Mouse (Mus musculus): ENCODE results near the gene Ppp6r2. TPM values are rescaled to one million over a fixed set of nuclear protein-coding genes. Genes with fewer than 3 reads are reported as not detected.
A peak's percentile ranks its signal among the peaks of the same experiment; 100 is the strongest.

Gene Ppp6r2
- 31.8 and 36.3 TPM in 2 replicates for polyA plus RNA-seq (2015; fragmentation: Nextera tagmentation; extraction: Ambion mirVana)

DNA sequence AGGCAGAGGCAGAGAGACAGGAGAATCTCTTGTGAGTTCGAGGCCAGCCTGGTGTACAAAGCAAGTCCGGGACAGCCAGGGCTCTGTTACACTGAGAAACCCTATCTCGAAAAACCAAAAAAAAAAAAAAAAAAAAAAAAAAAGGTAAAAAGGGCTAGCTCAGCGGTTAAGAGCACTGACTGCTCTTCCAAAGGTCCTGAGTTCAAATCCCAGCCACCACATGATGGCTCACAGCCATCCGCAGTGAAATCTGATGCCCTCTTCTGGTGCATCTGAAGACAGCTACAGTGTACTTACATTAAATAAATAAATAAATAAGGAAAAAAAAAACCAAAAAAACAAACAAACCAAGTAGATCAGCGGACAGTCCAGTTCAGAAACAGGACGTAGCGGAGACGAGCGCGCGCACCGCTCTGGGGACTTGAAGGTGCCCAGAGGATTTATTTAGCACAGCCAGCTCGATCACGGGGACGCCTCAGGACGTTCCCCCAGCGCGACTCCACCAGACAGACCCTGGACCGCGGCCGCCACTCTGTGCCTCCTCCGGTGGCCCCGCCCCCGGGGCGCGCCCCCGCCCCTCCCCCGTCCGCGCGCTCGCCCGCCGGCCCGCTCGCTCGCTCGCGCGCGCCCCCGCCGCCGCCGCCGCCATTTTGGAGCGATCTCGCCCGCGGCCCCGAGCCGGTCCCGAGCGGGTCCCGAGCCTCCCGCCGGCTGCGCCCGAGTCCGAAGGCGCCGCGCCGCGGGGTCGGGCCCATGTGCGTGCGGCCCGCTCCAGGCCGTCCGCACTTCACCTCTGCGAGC lies at the start of gene Ppp6r2:
Gene Ppp6r2 (plus strand): TSS at position 639 of the 801 bp plus-strand sequence.
- WGBS: 3% methylated on average over 46 of the region's 73 CpGs
- no peaks in the 10 kb centered on the region for H3K9me3 ChIP-seq
- H3K4me3 ChIP-seq: peak within 1 kb of the TSS; percentile 93
- peaks cover 8% of the 10 kb centered on the region for H3K36me3 ChIP-seq
- H3K4me2 ChIP-seq (replicated peaks): peak within 1 kb of the TSS; percentile 91
- H3K4me1 ChIP-seq: peaks cover 19% of the 10 kb centered on the region
- no peaks in the 10 kb centered on the region for H3K27me3 ChIP-seq
- H3K9ac ChIP-seq: peak within 1 kb of the TSS; percentile 95
- peak within 1 kb of the TSS; percentile 78; the same call in 1 of the 2 replicates for H3K27ac ChIP-seq
- peak; percentile 78 for ATAC-seq (ENCODE audit: low FRiP score, low read depth)

DNA sequence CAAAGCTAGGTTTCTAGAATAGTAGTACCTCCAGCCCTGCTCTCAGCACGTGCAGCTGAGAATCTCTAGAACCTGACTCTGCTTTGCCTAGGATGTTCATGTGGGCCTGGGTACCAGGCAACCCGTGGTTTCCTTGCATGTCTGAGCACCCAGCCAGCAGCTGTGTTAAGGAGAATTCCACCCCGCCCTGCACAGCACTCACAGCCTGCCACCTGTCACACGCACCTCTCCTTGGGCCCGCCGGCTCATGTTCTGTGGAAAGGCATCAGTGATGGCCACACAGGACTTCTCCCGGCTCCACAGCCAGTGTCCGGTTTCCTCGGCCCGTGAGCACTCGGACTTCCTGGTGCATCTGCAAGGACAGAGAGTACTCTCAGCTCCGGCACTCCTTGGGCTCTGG lies 45.9 kb upstream of the Ppp6r2 start:
- Histone ChIP-seq H3K36me3 (peaks cover 84% of the 10 kb centered on the region), H3K27me3 (no peaks in the 10 kb centered on the region), H3K9me3 (no peaks in the 10 kb centered on the region), H3K4me3 (no peak overlapping the region), H3K27ac (no peak overlapping the region), H3K4me1 (peaks cover 25% of the 10 kb centered on the region), H3K9ac (no peak overlapping the region), H3K4me2 (replicated peaks) (no peak overlapping the region)
- 87% methylated on average over 12 of the region's 12 CpGs for WGBS
- no peak for ATAC-seq (ENCODE audit: low FRiP score, low read depth)

DNA sequence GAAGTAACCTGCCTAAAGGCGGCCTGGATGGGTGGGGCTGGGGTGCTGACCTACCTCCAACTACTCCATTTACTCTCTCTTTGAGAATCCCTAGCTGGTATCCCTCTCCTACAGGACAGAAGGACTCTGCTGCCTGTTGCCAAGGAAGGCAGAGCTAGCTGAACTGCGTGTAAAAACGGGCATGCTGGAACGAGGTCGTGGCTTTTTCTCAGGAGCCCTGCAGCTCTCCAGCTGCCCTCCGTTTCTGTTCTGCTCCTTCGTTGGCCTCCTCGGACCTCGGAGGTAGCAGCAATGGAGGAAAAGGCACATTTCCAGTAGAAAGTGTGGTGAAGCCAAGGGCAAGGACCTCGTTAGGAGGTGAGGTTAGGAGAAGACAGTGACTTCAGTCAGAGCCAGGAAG lies 42.4 kb upstream of the Ppp6r2 start:
- peaks cover 49% of the 10 kb centered on the region for H3K36me3 ChIP-seq
- H3K27me3 ChIP-seq: no peaks in the 10 kb centered on the region
- peak overlapping the region; percentile 81 for H3K27ac ChIP-seq
- peak overlapping the region; percentile 51 for H3K4me2 ChIP-seq (replicated peaks)
- H3K9me3 ChIP-seq: no peaks in the 10 kb centered on the region
- peaks cover 56% of the 10 kb centered on the region for H3K4me1 ChIP-seq
- peak overlapping the region; percentile 48 for H3K9ac ChIP-seq
- H3K4me3 ChIP-seq: peak overlapping the region; percentile 23
- ATAC-seq (ENCODE audit: low FRiP score, low read depth): no peak
- 50% methylated on average over 10 of the region's 10 CpGs for WGBS

DNA sequence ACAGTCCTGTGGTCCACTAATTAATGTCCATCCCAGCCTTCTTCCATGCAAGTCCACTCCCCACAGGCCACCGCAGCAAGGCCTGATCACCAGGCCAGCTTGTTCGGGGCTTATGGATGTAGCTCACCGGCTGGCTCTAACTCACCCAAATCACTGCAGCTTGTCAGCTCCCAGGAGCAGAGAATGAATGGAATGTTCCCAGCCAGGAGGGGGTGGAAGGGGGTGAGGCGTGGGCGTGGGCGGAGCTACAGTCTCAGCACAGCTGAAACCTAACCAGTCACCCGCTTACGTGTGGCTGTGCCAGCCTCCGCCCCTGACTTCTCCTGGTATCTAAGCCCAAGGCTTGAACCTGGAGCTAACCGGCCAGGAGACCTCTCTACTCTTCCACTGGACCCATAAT lies 41.9 kb upstream of the Ppp6r2 start:
- peak overlapping the region; percentile 23 for H3K4me3 ChIP-seq
- peak overlapping the region; percentile 48; the same call in 1 of the 2 replicates for H3K9ac ChIP-seq
- peaks cover 44% of the 10 kb centered on the region for H3K36me3 ChIP-seq
- no peaks in the 10 kb centered on the region for H3K27me3 ChIP-seq
- H3K4me1 ChIP-seq: peaks cover 62% of the 10 kb centered on the region
- H3K4me2 ChIP-seq (replicated peaks): peak overlapping the region; percentile 51
- H3K27ac ChIP-seq: peak overlapping the region; percentile 81
- no peaks in the 10 kb centered on the region for H3K9me3 ChIP-seq
- ATAC-seq (ENCODE audit: low FRiP score, low read depth): peak; percentile 86
- 4% methylated on average over 10 of the region's 10 CpGs for WGBS

DNA sequence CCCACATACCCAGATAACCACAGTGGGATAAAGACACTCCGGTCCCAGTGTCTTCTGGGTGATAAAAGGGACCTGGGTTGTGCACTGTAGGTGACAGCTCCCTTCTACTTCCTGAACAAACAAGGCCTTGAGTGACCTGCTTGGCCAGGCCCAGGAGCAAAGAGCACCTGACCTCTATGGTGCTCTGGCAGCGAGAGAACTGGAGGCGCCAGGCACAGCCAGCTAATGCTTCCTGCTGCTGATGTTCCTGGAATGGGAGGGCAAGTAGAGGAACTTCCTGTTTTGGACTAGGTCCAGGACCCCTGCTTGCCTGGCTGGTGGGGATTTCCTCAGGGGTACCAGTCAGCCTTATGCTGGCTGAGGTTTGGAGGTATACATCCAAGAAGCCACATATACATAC lies 41.3 kb upstream of the Ppp6r2 start:
- H3K4me1 ChIP-seq: peaks cover 68% of the 10 kb centered on the region
- no peak overlapping the region for H3K9ac ChIP-seq
- H3K36me3 ChIP-seq: peaks cover 38% of the 10 kb centered on the region
- H3K27me3 ChIP-seq: no peaks in the 10 kb centered on the region
- peak overlapping the region; percentile 51 for H3K4me2 ChIP-seq (replicated peaks)
- H3K4me3 ChIP-seq: no peak overlapping the region
- ATAC-seq (ENCODE audit: low FRiP score, low read depth): no peak
- no peaks in the 10 kb centered on the region for H3K9me3 ChIP-seq
- WGBS: 58% methylated on average over 3 of the region's 3 CpGs
- H3K27ac ChIP-seq: peak overlapping the region; percentile 81

DNA sequence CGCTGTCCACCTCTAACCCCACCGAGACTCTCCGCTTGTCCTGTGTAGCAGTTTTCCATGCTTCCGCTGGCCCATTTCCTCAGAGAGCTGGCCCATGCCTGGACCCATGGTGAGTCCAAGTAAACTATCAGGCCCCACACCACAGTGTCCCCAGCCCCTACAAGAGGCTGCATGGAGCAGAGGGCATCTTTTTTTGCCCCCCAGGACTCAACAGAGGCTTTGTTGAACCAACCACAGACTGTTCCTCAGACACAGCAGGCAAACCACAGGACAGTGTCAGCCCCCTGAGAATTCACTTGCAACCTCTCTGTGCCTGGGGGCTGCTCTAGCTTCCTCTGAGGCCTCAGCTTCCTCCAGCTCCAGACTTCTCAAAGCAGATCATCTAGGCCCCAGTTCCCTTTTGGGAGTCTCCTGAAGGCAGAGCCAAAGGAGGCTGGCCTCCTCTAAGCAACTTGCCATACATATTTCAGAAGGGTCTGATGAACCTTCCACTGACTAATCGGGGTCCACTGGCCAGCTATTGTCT lies 39.8 kb upstream of the Ppp6r2 start:
- 95% methylated on average over 5 of the region's 5 CpGs for WGBS
- Histone ChIP-seq H3K4me2 (replicated peaks) (no peak overlapping the region), H3K4me1 (peaks cover 83% of the 10 kb centered on the region), H3K36me3 (peaks cover 23% of the 10 kb centered on the region), H3K9ac (no peak overlapping the region), H3K27me3 (no peaks in the 10 kb centered on the region), H3K4me3 (no peak overlapping the region), H3K9me3 (no peaks in the 10 kb centered on the region), H3K27ac (no peak overlapping the region)
- ATAC-seq (ENCODE audit: low FRiP score, low read depth): no peak

DNA sequence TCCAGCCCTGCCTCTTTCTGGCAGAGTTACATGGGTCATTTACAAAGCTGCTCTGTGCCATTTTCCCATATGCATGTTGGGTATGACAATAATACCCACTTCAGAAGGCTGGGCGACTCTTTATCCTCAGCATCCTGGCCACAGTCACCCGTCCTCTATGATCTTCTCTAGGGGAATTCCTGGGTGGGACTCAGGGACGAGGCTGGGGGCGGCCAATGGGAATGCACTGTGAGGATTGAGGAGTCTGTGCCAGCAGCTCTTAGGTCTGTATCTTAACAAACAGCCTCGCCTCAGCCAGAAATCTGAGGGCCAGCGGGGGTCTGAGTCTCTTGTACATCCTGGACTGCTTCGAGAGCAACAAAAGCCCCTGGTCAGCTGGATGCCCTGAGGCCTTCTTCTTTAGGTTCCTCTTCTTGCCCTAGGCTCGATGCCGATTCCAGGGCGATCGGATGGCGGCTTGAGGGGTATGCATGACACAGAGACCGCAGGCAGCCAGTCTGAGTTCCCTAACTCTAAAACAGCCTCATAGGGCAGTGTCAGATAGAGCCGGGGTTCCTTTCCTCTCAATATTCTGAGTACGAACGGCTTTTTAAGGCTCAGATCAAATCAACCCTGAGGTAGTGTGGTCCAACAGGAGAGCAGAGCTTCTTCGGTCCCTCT lies 38.9 kb upstream of the Ppp6r2 start:
- 46% methylated on average over 17 of the region's 17 CpGs for WGBS
- Histone ChIP-seq H3K9ac (peak overlapping the region; percentile 82), H3K27ac (peak overlapping the region; percentile 70; the same call in 1 of the 2 replicates), H3K4me2 (replicated peaks) (peak overlapping the region; percentile 100), H3K9me3 (no peaks in the 10 kb centered on the region), H3K36me3 (peaks cover 15% of the 10 kb centered on the region), H3K27me3 (no peaks in the 10 kb centered on the region), H3K4me1 (peaks cover 91% of the 10 kb centered on the region), H3K4me3 (peak overlapping the region; percentile 60)
- ATAC-seq (ENCODE audit: low FRiP score, low read depth): no peak

DNA sequence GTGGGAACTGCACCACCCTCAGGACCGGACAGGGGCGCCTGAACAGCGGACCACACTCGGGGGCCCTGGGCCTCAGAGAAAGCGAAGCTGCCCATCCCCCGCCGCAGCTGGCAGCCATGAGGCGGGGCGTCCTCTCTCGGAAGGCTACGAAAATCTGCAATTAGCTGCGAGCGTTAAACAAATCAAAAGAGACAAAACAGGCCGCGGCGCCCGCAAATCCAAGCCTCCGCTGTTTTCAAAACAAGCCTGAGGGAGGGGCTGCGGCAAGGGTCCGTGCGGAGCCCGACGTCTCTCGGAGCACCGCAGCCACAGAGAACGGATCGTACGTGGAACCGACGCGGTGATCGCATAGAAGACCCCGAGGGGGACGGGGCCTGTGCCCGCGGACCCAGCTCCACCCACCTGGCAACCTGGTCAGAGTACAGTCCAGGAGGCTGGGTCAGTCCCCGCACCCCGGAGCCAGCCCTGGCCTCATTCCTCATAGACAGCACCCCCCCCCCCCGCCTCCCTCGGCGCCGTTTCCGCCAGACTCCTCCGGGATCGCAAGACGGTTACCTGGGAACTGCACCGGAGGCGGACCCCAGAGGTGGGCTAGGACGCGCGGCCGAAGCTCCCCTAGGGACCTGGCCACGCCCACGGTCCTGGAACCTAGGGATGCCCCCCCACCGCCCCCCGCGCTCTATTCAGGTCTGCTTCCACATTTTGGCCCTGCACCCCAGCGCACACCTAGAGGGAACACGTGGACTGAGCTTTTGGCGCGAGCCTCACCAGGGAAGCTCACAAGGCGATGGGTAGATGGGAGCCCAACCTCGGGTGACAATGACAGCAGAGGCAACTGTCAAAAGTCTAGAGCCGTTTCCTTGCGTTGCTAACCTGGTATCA lies 38.1 kb upstream of the Ppp6r2 start:
- no peaks in the 10 kb centered on the region for H3K9me3 ChIP-seq
- no peaks in the 10 kb centered on the region for H3K27me3 ChIP-seq
- H3K27ac ChIP-seq: peak overlapping the region; percentile 70; the same call in 1 of the 2 replicates
- H3K36me3 ChIP-seq: peaks cover 6% of the 10 kb centered on the region; the same call in 1 of the 2 replicates
- no peak; the same call in 1 of the 2 replicates for ATAC-seq (ENCODE audit: low FRiP score, low read depth)
- peak overlapping the region; percentile 100 for H3K4me2 ChIP-seq (replicated peaks)
- H3K4me1 ChIP-seq: peaks cover 98% of the 10 kb centered on the region
- H3K4me3 ChIP-seq: peak overlapping the region; percentile 60
- H3K9ac ChIP-seq: peak overlapping the region; percentile 82
- WGBS: under 1% methylated on average over 62 of the region's 65 CpGs

DNA sequence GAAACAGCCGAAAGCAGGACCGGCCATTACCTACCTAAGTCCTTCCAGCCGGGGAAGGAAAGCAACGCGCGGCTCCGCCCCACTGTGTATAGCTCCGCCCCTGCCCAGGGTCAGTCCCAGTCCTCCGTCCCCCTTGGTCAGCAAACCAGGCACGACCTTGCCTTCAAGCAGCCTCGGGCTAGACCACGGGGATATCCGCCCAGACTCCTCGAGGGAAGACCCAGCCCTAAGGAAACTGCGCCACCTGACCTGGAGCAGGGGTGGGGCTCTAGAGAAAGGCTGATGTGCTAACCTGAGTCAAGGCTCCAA lies 37.5 kb upstream of the Ppp6r2 start:
- peaks cover 98% of the 10 kb centered on the region for H3K4me1 ChIP-seq
- H3K4me3 ChIP-seq: peak overlapping the region; percentile 60
- H3K27me3 ChIP-seq: no peaks in the 10 kb centered on the region
- H3K36me3 ChIP-seq: peaks cover 3% of the 10 kb centered on the region; the same call in 1 of the 2 replicates
- H3K4me2 ChIP-seq (replicated peaks): peak overlapping the region; percentile 100
- no peaks in the 10 kb centered on the region for H3K9me3 ChIP-seq
- ATAC-seq (ENCODE audit: low FRiP score, low read depth): no peak
- H3K9ac ChIP-seq: peak overlapping the region; percentile 82
- 0% methylated on average over 15 of the region's 15 CpGs for whole genome bisulfite sequencing
- no peak overlapping the region for H3K27ac ChIP-seq

DNA sequence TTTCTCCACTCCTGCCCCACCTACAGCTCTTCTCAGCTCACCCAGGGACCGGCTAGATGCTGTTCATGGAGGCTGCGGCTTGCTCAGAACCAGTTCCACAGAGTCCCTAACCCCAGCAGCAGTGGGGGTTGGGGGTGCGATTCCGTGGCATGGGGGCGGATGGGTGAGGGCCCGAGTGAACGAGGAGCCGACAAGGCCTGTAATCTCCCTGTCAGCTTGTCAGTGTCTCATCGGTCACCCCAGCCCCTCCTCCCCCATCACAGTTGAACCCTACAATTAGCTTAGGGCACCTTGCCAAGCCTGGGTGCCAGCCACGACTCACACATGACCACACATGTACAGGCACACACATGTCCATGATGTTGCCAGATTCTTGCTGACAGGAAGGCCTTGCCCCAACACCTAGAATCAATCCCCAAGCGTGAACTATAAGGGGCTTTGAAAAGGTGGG lies 36.4 kb upstream of the Ppp6r2 start:
- Histone ChIP-seq H3K9ac (no peak overlapping the region), H3K36me3 (no peaks in the 10 kb centered on the region), H3K4me1 (peaks cover 95% of the 10 kb centered on the region), H3K27ac (no peak overlapping the region; the same call in 1 of the 2 replicates), H3K27me3 (no peaks in the 10 kb centered on the region), H3K4me3 (no peak overlapping the region), H3K4me2 (replicated peaks) (peak overlapping the region; percentile 100), H3K9me3 (no peaks in the 10 kb centered on the region)
- ATAC-seq (ENCODE audit: low FRiP score, low read depth): no peak
- 60% methylated on average over 11 of the region's 11 CpGs for WGBS

DNA sequence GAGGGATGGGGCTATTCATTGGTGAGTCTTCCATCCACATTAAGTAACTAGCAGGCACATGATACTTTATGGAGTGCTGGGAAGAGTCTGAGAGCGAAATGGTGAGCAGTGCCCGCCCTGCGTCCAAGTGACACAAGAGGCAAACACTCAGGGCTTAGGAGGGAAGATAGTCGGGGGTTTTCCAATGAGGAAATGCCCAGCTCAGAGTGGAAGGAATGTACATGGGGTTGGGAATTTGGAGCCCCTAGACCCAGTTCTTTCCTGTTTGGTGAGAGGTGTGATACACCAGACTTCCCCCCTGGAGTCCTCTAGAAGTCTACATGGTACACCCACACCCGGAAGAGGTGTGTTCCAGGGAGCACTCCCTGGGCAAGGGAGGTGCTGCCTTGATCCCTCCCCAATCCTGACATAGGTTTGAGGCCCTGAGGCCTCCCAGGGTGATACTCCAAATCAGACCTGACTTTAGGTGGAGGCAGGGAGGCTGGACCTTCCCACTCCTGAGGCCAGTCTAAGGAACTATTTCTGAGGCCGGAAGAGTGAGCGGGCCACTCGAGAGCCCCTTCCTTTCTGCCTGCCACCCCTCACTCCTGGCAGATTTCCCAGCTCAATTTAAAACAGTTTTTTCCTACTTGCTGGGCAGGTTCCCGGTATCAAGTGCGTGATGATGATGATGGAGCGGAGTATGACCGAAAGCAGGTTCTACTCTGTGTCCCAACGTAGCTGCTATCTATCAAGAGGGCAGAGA lies 35.8 kb upstream of the Ppp6r2 start:
- Histone ChIP-seq H3K4me2 (replicated peaks) (peak overlapping the region; percentile 19; the same call in 1 of the 2 replicates), H3K27me3 (no peaks in the 10 kb centered on the region), H3K27ac (peak overlapping the region; percentile 22; the same call in 1 of the 2 replicates), H3K4me3 (no peak overlapping the region), H3K36me3 (no peaks in the 10 kb centered on the region), H3K9me3 (no peaks in the 10 kb centered on the region), H3K9ac (no peak overlapping the region), H3K4me1 (peaks cover 88% of the 10 kb centered on the region)
- 64% methylated on average over 13 of the region's 13 CpGs for WGBS
- no peak for ATAC-seq (ENCODE audit: low FRiP score, low read depth)
